Mouse (Mus musculus) urinary bladder, postnatal 0 days (tissue): ENCODE measurements around the gene Nmral1. TPM values are rescaled to one million over a fixed set of nuclear protein-coding genes. Genes with fewer than 3 reads are reported as not detected.

Source experiments
- polyA plus RNA-seq: library from polyadenylated mRNA; unstranded; fragments of >200 nt; fragmentation: Nextera tagmentation; extraction: Ambion mirVana; gene quantifications from 2 replicates; pipeline ENCODE4 v1.2.1, GENCODE M21; 2015

The Nmral1 gene
- 10.9 and 11.2 TPM in 2 replicates for polyA plus RNA-seq

DNA sequence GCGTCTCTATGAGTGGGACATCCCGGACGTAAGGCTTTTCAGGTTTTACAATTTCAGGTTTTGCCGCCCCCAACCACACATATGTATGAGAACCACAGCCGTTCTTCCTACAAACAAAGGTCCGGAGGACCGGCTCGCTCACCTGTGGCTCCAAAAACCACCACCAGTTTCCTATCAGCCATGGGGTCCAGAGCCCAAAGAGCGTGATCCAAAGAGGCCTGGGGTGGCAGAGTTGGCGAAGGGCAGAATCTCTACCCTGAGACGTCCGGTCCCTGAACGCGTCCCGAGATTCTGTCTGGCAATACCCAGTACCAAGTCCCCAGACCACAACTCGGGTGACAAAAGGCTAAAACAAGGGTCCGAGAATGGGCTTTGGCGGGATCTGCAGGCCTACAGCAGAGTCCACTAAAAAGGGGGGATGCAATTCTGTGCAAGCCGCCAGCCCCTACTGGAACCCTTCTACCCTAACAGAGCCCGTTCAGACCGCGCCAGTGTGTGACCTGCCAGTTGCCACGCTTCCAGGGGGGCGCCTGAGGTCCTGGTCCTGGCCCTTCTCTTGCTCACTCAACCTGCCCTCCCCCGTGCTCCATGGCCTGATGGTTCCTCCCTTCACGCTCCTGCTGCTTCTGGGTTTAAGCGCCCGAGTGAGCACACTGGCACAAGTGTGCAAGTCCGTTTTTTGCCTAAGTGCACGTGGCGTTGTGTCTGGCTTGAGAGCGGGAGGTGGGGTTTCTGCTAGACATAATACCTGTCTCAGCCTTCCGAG is at the start of gene Nmral1:
Nmral1 (minus strand) TSS at position 604 of the 766 bp plus-strand sequence.

GRCm38 (mm10) chr16:4725780-4726527 is 6.8 kb upstream of the Nmral1 start, which contains the start of gene Hmox2:
Gene Hmox2 (plus strand): TSS chr16:4726361.

DNA sequence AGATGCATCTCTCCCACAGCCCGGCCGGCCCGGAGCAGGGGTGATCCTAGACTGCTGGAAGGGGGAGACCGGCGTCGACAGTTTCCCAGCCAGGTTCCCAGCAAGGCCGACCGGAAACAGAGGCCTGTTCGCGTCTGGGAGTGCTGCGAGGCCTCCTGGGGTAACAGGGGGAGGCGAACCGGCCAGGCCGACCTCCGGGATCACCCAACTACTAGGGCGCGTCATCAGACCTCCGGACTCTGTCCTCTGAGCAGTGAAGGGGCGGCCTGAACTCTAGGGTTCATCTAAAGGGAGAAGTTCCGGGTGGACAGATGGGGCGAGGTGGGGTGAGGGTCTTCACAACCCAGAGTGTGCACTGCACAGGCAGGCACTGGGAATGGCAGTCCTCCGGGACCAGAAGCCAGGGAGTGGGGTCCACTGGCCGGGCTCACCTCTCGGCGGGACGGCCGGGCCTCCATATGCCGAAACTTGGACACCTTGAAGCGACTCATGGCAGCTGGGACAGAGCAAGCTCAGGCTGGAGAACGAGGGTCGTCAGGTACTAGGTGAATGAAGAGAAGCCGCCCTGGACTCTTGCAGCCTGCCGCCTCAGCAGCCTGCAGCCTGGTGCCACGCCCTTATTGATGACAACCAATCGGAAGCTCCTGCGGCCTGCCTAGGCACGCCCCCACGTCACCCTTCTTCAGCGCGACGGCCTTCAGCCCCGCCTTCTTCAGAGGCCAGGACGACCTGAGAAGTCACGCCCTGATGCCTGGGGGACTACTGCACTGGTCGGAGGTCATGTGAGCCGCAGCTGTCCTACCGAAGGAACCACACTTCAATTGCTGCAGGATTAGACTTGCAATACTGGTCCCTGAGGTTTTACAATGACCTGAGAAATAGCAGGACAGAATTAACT is 39.8 kb downstream of the Nmral1 start, which contains the start of gene Coro7:
Coro7 (minus strand) TSS at position 657 of the 898 bp plus-strand sequence.

Other genes starting within 250 kb of the Nmral1 start
- gene Srl, start 177.5 kb downstream of the Nmral1 start, polyA plus RNA-seq = 8.3 and 10.1 TPM in 2 replicates
- gene Tfap4, start 159.5 kb downstream of the Nmral1 start, polyA plus RNA-seq = 6.5 and 6.8 TPM in 2 replicates
- gene Glis2, start 124.6 kb downstream of the Nmral1 start, polyA plus RNA-seq = 17.3 and 27.7 TPM in 2 replicates
- gene Pam16, start 94.4 kb downstream of the Nmral1 start, polyA plus RNA-seq = 78.4 TPM in 2 replicates
- gene Vasn, start 79.4 kb downstream of the Nmral1 start, polyA plus RNA-seq = 10.8 and 12.9 TPM in 2 replicates
- gene Dnaja3, start 79.4 kb downstream of the Nmral1 start, polyA plus RNA-seq = 39.2 and 42.6 TPM in 2 replicates
- gene Coro7, start 39.6 kb downstream of the Nmral1 start, polyA plus RNA-seq = 7.2 and 9.6 TPM in 2 replicates
- gene Hmox2, start 7.0 kb upstream of the Nmral1 start, polyA plus RNA-seq = 48.5 and 51.6 TPM in 2 replicates
- 30.5 and 33.2 TPM in 2 replicates for gene Cdip1, start 70.9 kb upstream of the Nmral1 start, polyA plus RNA-seq
- 0.35 and 0.69 TPM in 2 replicates for gene 4930562C15Rik, start 116.1 kb upstream of the Nmral1 start, polyA plus RNA-seq
- 41.6 and 42.7 TPM in 2 replicates for gene Ubald1, start 161.0 kb upstream of the Nmral1 start, polyA plus RNA-seq
- 56.0 and 61.4 TPM in 2 replicates for gene Mgrn1, start 166.9 kb upstream of the Nmral1 start, polyA plus RNA-seq
- 72.2 and 77.5 TPM in 2 replicates for gene Nudt16l1, start 219.4 kb upstream of the Nmral1 start, polyA plus RNA-seq
- 23.7 and 25.9 TPM in 2 replicates for gene Anks3, start 244.8 kb upstream of the Nmral1 start, polyA plus RNA-seq